Mouse (Mus musculus): Measurements from ENCODE around the gene Osbpl3. TPM values are rescaled to one million over a fixed set of nuclear protein-coding genes. Genes with fewer than 3 reads are reported as not detected.

The Osbpl3 gene
- total RNA-seq, 2 experiments from 2014 or later: 56.0 to 58.5 TPM

DNA sequence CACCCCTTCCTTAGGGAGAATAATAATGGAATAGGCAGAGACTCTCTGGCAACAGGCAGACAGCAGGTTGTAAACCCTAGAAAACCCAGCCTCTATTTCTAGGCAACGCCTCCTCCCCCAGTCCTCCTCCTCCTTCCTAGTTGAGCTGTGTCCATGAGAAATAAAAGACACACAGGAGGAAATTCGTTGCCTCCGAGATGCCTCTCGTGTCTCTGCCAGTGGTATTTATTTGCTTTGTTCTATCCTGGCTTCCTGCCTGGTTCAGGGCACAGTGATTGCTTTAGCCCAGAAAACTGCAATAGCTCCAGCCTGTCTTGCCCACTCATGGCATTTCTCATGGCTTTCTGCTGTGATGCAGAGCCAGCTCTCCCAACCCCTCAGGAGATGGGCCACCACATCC lies 43.8 kb downstream of the Osbpl3 start:
- no peak for DNase-seq (ENCODE audit: low spot score in 2 of 2)

GRCm38 (mm10) chr6:50404698-50405097 lies 51.3 kb downstream of the Osbpl3 start:
- no peak for DNase-seq (ENCODE audit: low spot score in 2 of 2)

GRCm38 (mm10) chr6:50403524-50403923 lies 52.5 kb downstream of the Osbpl3 start:
- no peak for DNase-seq (ENCODE audit: low spot score in 2 of 2)

DNA sequence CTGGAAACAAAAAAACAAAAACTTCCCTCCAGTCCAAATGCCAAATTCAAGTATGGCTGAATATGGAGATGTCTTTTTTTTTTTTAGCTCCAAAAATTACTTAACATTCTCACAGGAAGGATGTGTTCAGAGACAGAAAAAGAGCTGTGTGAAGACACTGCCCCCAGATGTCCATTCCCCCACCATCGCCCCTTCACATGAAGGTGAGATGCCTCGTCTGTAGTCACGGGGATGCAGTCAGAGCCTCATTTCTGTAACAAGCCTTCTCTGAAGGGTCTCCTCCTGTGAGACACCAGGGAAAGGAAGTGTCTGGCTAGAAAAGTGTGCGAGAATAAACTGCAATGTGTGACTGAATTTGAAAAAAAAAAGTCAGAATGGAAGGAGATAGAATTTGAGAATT lies 53.1 kb downstream of the Osbpl3 start:
- no peak for DNase-seq (ENCODE audit: low spot score in 2 of 2)

DNA sequence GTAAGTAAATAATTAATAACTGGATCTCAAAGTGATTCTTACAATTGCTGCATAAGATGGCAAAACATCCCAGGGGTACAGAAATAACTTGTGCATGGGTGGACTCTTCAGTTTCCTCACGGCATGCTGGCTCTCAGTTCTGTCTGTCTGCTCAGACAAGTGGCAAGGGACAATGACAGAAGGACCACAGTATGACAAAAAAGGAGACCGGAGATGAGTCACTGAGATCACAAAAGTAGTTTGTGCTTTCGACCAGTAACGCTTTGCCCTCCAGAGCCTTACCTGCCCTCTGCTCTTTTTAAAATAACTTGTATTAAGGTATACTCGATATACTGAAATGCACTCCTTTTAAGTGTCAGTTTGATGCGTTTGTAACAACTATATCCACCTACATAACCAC lies 55.8 kb downstream of the Osbpl3 start:
- DNase-seq (ENCODE audit: low spot score in 2 of 2): no peak

GRCm38 (mm10) chr6:50399427-50400195 lies 56.4 kb downstream of the Osbpl3 start:
- DNase-seq (ENCODE audit: low spot score in 2 of 2): no peak

DNA sequence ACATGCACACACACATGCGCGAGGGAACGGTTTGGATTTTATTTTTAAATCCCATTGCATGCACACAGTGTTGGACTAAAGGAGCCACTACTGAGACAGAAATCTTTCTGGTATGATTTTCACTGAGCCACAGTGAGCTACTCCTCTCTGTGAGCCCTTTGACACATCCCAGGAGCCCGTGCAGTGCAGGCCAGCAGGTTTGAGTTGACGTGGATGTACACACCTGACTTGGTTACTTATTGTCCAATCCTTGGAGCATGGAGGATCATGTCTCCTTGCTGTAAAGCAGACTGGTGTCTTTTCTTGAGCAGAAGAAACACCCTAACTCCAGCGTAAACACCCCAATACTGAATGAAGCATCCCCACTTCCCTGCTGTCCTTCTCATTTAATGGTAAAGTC lies 57.7 kb downstream of the Osbpl3 start:
- DNase-seq (ENCODE audit: low spot score in 2 of 2): no peak

- DNase-seq (ENCODE audit: low spot score in 2 of 2): no peak
These were observed 58.9 kb downstream of the Osbpl3 start for GRCm38 (mm10) chr6:50397116-50397515.

DNA sequence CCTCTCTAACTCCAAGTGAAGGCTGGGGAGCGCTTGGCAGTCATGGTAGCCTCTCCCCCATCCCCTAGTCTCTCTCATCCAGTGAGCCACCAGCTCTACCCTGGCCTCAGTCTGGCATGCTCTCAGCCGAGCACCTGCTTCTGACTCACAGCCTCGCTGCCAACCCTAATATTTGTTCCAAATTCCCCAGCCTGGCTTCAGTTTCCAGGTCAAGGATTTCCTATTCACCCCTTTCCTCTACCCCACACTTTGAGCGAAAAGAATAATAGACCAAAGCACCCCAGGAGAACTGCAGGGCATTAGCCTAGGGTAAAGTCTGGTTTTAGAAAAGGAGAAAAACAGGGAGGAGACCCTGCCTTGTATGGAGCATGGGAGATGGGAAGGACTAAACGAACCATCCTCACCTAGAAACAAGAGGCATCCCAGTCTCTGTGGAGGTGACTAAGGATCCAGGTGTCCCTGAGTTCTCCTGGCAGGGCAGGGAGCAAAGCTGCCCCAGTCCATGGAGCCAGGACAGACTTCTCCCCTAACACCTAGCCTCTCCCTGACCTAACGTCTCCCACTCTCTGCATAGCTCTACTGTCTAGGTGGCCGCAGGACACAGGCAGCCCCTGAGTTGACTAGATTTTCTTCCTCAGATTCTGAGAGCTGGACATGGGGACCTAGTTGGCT lies 60.2 kb downstream of the Osbpl3 start:
- no peak for DNase-seq (ENCODE audit: low spot score in 2 of 2)

DNA sequence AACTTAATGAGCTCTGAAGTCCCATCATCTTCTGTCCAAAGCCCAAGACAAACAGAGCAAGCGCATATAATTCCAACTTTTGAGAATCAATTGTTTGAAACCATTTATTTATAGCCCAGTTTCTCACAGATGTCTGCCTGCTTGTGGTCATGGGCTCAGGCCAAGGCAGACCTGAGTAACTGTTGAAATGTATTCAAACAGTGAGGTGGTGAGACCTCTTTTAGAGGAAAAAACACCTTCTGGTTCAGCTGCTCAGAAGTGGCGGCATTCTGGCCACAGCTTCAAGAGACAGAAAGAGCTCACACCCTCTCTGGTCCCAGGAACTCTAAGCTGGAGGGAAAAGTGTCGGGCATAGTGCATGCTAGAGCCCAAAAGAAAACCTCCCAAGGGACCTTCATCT lies 61.6 kb downstream of the Osbpl3 start:
- no peak for DNase-seq (ENCODE audit: low spot score in 2 of 2)

DNA sequence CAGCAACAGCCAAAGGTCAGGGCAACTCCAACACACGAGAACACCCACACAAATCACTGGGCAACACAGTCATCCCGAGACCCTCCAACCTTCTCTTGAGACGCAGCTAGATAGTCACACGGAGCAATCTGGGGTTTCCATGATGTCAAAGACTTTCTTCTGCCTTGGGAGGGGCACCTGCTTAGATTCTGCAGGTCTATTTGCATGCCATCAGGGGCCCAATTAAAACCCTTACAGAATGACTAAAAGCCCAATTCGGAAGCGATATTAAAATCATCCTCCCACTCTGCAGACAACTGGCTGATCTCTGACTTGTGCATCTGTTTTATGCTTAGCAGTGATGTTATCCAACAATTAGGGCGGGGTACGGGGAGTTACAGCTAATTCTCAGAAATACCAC lies 62.0 kb downstream of the Osbpl3 start:
- DNase-seq (ENCODE audit: low spot score in 2 of 2): no peak

DNA sequence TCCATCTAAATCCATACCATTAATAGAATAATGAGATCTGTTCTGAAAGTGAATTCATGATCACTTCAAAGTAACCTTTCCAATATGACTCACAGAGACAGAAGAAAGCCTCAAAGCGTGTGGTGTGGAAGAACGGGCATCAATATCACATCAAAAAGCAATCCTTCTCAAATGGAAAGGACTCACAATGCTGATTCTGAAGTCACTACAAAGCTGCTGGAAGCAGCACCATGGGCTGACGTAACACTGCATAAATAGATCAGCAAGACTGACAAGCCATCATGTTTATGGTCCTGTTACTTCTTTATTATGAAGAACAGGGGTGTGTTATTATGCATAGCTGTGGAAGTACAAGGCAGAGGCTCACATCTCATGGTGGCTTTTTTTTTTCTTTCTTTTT lies 64.0 kb downstream of the Osbpl3 start:
- no peak for DNase-seq (ENCODE audit: low spot score in 2 of 2)

DNA sequence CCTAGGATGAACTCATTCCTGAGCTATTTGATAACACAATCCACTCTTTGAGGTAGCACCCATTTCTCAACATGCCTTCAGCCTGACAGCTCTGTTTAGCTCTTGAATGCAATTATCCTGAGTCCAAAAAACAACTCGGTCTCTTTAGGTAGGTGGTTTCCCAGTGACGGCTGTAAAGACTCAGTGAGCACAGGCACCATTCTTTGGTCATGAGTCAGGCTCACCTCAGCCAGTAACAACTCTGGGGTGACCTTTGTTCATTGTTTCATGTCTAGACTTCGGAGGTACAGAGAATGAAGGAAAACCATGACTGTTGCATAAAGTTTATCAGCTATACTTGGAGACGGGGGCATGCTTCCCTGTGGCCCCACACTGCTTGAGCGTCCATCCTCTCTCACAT lies 65.7 kb downstream of the Osbpl3 start:
- DNase-seq (ENCODE audit: low spot score in 2 of 2): no peak

DNA sequence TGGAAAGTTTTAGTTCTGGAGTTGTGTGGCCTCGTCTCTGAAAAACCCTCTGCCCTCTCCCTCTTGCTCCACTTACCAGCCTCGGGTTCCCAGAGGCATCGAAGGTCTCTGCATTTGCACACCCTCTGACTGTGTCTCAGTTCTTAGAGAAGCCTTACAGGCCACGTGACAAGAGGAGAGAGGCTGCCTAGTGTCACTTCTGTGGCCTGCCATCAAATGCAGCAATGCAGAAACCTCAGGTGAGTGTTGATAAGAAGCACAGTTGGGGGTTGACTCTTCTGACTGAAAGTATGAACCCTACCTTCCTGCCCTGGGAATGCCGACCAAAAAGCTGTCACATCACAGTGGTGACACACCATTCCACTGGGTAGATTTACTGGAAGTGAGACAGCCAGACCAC lies 68.4 kb downstream of the Osbpl3 start:
- no peak for DNase-seq (ENCODE audit: low spot score in 2 of 2)

DNA sequence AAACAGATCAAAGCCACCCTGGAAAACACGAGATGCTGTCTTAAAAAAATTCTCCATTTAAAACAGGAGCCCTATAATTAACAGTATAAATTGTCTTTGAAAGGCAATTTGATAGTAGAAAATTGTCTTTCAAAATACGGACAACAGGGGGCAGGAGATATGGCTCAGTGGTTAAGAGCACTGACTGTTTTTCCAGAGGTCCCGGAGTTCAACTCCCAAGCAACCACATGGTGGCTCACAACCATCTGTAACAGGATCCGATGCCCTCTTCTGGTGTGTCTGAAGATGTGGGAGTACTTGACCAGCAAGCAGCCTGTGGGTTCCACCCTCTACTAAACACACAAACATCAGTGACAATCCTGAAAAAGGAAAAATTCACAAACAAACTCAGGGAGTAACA lies 69.5 kb downstream of the Osbpl3 start:
- no peak for DNase-seq (ENCODE audit: low spot score in 2 of 2)

DNA sequence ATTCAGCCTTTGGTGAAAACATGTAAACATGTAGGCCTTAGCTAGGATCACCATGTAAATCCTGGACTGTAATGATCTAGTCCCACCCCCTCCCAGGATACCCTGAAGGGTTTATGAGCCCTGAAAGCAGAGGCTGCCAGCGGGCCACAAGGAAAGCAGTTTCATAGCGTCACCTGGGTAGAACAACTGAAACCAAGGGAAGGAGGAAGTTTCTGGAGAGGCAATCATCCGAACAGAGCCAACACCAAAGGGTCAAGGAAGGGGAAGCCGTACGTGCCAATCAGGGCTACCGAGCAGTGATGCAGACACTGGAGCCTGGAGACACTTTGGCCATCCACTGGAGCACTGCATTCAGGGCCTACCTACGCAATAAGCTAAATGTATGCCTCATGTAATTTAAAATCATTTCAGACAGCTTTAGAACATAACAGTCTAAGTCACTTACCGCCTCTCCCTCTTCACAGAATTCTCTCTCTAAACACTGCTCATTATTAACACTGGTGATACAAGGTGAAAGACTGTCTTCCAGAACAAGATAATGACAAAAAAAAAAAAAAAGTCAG lies 70.5 kb downstream of the Osbpl3 start:
- DNase-seq (ENCODE audit: low spot score in 2 of 2): no peak

GRCm38 (mm10) chr6:50382711-50383110 lies 73.3 kb downstream of the Osbpl3 start:
- DNase-seq (ENCODE audit: low spot score in 2 of 2): no peak

GRCm38 (mm10) chr6:50382196-50382595 lies 73.8 kb downstream of the Osbpl3 start:
- no peak for DNase-seq (ENCODE audit: low spot score in 2 of 2)

DNA sequence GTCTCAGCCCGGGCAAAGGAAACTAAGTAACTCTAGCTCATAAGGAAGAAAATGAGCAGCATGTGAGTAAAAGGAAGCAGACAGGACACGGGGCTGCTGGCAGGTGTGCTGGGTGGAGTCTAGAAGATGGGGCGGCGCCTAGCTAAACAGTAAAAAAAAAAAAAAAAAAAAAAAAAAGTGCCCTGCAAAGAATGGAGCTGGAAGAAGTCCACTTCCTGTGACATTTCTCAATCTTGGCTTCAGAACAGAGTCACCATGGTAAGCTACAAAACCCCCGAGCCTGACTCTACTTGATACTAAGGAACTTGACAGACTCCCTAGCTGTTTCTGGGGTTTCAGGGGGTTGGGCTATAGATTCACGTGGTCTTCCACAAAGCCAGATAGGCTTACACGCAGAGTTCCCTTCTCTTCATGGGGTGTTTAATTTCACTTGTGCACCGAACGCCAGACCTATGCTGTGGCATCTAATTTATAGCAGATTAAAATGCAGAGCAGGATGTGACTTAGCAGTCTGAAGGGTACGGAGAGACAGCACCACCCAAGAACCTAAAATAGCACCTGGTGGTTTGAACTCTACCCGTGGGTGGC lies 74.4 kb downstream of the Osbpl3 start:
- no peak for DNase-seq (ENCODE audit: low spot score in 2 of 2)

DNA sequence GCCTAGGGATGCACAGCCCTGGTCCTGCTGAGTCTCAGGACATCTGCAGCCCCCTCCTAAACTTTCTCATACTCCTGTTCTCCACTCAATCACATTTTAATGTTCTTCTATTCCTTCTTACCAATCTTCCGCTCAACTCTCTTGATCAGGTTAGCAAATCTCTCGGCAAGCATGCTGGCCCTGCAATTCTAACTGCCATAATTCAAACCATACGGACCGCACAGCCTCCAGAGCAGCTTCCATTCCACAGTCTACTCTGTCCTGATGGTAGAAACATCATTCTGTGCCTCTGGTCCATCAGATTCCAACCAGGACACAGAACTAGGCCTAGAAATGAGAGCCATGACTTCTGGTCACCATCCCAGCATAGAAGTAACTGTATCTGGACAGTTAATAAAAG lies 76.3 kb downstream of the Osbpl3 start:
- DNase-seq (ENCODE audit: low spot score in 2 of 2): no peak

- DNase-seq (ENCODE audit: low spot score in 2 of 2): no peak
These were observed 76.9 kb downstream of the Osbpl3 start for GRCm38 (mm10) chr6:50379136-50379535.

Measured in adrenal gland, postnatal 4 days (tissue).